Mouse (Mus musculus): ENCODE results near the gene Cyp2u1. TPM values are rescaled to one million over a fixed set of nuclear protein-coding genes. Genes with fewer than 3 reads are reported as not detected.

The Cyp2u1 gene
- polyA plus RNA-seq, 1 experiment from 2014 or later, result 1.1 TPM

DNA sequence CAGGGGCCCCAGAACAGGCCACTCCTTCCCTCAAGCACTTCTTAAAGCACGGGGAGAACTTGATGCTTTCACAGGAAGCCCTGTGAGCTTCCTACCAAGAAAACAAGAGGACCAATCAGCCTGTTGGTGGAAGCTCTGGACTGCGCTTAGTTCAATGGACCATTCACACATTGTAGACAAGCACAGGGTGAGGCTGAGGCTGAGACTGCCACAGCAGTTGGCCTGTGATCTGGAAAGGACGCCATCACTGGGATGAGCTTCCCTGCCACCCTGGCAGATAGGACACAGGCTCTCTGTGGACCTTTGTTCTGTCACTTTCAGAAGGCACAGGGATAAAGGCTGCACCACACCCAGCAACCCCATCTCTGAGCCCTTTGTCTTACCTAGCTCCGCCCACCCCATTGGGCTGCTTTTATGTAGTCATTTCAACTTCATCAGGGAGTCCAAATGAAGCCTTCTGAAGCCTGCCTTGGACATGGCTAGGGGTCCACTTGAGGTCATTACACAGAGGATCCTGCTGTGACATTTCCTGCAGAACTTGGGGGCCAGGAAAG lies 13.0 kb upstream of the Cyp2u1 start:
- H3K4me1 ChIP-seq (ENCODE audit: control insufficient read depth, insufficient read depth, low read length), result no peaks in the 10 kb centered on the region
- no peak overlapping the region for H3K4me3 ChIP-seq (ENCODE audit: low read depth, low read length)
- DNase-seq (ENCODE audit: low spot score, missing footprints) (peak; percentile 83), ATAC-seq (ENCODE audit: low FRiP score) (0 out of 2 replicates have a peak, but pooled peaks have one; percentile 27)
- H3K9ac ChIP-seq (ENCODE audit: low read length), result no peak overlapping the region
- WGBS, result 45% methylated on average over 4 of the region's 4 CpGs
- H3K36me3 ChIP-seq (ENCODE audit: control insufficient read depth, insufficient read depth, low read length), result no peaks in the 10 kb centered on the region
- H3K9me3 ChIP-seq (ENCODE audit: control insufficient read depth, low read length), result no peaks in the 10 kb centered on the region
- no peak overlapping the region for H3K27ac ChIP-seq (ENCODE audit: low read depth, low read length)
- H3K27me3 ChIP-seq (ENCODE audit: control insufficient read depth, insufficient read depth, low read length), result no peaks in the 10 kb centered on the region
- no peak overlapping the region for H3K4me2 ChIP-seq

DNA sequence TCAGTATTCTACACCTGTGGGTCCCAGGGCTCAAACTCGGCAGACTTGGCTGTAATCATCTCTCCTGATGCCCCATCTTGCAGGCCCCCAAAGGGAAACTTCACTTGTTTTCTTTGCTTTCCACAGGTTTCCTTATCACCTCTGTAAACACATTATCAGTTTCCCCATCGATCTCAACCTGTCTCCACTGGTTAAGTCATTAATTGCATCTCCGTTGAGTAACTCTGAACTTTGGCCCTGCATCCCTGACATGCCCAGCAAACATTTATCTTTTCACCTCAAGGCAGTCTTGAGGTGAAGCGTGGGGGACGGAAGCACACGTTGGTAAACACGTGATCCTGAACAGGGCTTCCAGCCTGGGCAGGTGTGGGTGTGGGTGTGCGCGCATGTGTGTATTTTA lies 9.3 kb upstream of the Cyp2u1 start:
- Histone ChIP-seq H3K27me3 (ENCODE audit: control insufficient read depth, insufficient read depth, low read length) (no peaks in the 10 kb centered on the region), H3K9ac (ENCODE audit: low read length) (no peak overlapping the region), H3K4me1 (ENCODE audit: control insufficient read depth, insufficient read depth, low read length) (no peaks in the 10 kb centered on the region), H3K4me3 (ENCODE audit: low read depth, low read length) (no peak overlapping the region), H3K9me3 (ENCODE audit: control insufficient read depth, low read length) (no peaks in the 10 kb centered on the region), H3K27ac (ENCODE audit: low read depth, low read length) (no peak overlapping the region), H3K36me3 (ENCODE audit: control insufficient read depth, insufficient read depth, low read length) (no peaks in the 10 kb centered on the region), H3K4me2 (no peak overlapping the region)
- ATAC-seq (ENCODE audit: low FRiP score) (no peak), DNase-seq (ENCODE audit: low spot score, missing footprints) (peak; percentile 53)
- WGBS, result 93% methylated on average over 9 of the region's 9 CpGs

DNA sequence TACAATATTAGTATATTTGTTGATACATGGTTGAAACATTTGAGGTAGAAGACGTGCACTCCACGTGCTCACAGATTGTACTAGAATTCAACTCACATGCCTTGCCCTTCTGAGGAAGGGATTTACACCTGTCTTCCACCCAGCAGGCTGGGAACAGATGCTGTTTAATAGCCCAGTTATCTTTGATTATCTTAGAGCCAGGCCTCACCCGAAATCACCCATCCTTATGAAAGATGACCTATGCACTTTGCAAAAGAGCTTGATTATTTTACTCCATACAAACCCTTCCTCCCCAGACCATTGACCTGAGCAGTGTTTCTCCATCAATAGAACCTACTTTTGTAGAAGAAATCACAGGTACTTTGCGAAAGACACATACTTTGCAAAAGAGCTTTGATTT lies 7.5 kb upstream of the Cyp2u1 start:
- Histone ChIP-seq H3K9me3 (ENCODE audit: control insufficient read depth, low read length) (no peaks in the 10 kb centered on the region), H3K36me3 (ENCODE audit: control insufficient read depth, insufficient read depth, low read length) (no peaks in the 10 kb centered on the region), H3K9ac (ENCODE audit: low read length) (no peak overlapping the region), H3K4me1 (ENCODE audit: control insufficient read depth, insufficient read depth, low read length) (no peaks in the 10 kb centered on the region), H3K27ac (ENCODE audit: low read depth, low read length) (no peak overlapping the region), H3K4me3 (ENCODE audit: low read depth, low read length) (no peak overlapping the region), H3K27me3 (ENCODE audit: control insufficient read depth, insufficient read depth, low read length) (no peaks in the 10 kb centered on the region), H3K4me2 (no peak overlapping the region)
- 87% methylated on average over 4 of the region's 4 CpGs for WGBS
- no peak for ATAC-seq (ENCODE audit: low FRiP score)
- DNase-seq (ENCODE audit: low spot score, missing footprints), result peak; percentile 33

DNA sequence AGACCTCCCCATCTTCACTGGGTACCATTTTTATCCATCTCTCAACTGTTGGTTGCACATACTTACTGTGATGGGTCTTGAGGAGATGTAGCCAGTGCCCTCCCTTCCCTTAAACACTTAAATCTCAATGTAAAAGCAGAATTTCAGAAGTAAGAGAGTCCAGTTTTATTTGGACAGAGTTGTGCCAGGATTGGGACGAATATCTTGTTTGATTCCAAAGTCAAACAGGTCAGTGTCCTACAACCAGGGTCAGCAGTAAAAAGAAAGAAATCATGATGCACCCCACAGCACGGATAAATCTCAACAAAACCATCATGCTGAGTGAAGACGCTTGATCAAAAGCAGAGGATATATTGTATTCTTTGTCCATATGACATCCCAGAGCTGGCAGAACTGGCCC lies 4.8 kb upstream of the Cyp2u1 start:
- Histone ChIP-seq H3K4me2 (no peak overlapping the region), H3K4me3 (ENCODE audit: low read depth, low read length) (no peak overlapping the region), H3K27me3 (ENCODE audit: control insufficient read depth, insufficient read depth, low read length) (peaks cover 2% of the 10 kb centered on the region; the same call in 1 of the 2 replicates), H3K9ac (ENCODE audit: low read length) (no peak overlapping the region), H3K27ac (ENCODE audit: low read depth, low read length) (no peak overlapping the region), H3K4me1 (ENCODE audit: control insufficient read depth, insufficient read depth, low read length) (no peaks in the 10 kb centered on the region), H3K36me3 (ENCODE audit: control insufficient read depth, insufficient read depth, low read length) (no peaks in the 10 kb centered on the region), H3K9me3 (ENCODE audit: control insufficient read depth, low read length) (no peaks in the 10 kb centered on the region)
- no peak for ATAC-seq (ENCODE audit: low FRiP score)
- WGBS, result 85% methylated on average over 3 of the region's 3 CpGs
- no peak for DNase-seq (ENCODE audit: low spot score, missing footprints)

DNA sequence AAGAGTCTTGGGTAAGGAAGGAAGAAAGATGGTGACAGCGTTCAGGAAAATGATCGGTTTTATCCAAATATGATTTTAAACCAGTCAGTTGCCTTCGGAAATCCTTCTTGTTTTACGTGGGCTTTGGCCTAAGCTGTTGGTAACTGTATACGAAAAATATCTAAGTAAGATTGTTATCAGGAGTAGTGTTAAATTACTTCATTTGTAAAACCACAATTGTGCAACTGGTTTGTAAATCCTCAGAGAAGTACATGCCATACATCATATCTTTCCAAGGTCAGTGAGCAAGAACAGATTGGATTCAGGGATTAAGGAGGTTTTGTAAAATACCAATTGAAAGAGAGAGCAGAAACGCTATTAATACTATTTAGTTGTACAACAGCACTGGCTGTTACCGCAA lies 3.2 kb upstream of the Cyp2u1 start:
- H3K4me1 ChIP-seq (ENCODE audit: control insufficient read depth, insufficient read depth, low read length), result no peaks in the 10 kb centered on the region
- ATAC-seq (ENCODE audit: low FRiP score) (no peak), DNase-seq (ENCODE audit: low spot score, missing footprints) (peak; percentile 70)
- H3K4me3 ChIP-seq (ENCODE audit: low read depth, low read length), result no peak overlapping the region
- H3K9ac ChIP-seq (ENCODE audit: low read length), result no peak overlapping the region
- no peaks in the 10 kb centered on the region for H3K9me3 ChIP-seq (ENCODE audit: control insufficient read depth, low read length)
- no peak overlapping the region for H3K27ac ChIP-seq (ENCODE audit: low read depth, low read length)
- H3K4me2 ChIP-seq, result no peak overlapping the region
- WGBS, result 84% methylated on average over 7 of the region's 7 CpGs
- H3K27me3 ChIP-seq (ENCODE audit: control insufficient read depth, insufficient read depth, low read length), result peaks cover 4% of the 10 kb centered on the region; the same call in 1 of the 2 replicates
- no peaks in the 10 kb centered on the region for H3K36me3 ChIP-seq (ENCODE audit: control insufficient read depth, insufficient read depth, low read length)

DNA sequence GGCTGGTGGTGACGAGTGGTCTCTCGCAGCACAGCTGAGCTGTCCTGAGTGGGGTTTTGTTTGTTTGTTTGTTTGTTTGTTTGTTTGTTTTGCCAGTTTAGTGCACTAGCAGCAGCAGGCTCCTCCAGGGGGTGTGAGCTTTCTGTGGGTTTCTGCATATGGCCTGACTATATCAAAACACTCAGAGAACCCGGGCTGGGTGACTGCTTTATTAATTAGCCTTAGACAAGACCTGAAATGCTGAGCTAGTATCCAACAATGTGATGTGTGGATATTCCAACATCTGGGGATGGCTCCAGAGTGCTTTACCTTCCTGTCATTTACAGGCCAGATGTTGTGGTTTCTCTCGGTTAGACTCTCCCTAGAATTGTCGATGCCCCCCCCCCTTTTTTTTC lies 290 bp upstream of the Cyp2u1 start:
- no peaks in the 10 kb centered on the region for H3K4me1 ChIP-seq (ENCODE audit: control insufficient read depth, insufficient read depth, low read length)
- peak overlapping the region; percentile 97 for H3K4me2 ChIP-seq
- ATAC-seq (ENCODE audit: low FRiP score) (no peak; the same call in 1 of the 2 replicates), DNase-seq (ENCODE audit: low spot score, missing footprints) (no peak)
- WGBS, result 22% methylated on average over 5 of the region's 5 CpGs
- peak overlapping the region; percentile 55 for H3K9ac ChIP-seq (ENCODE audit: low read length)
- no peak overlapping the region for H3K27ac ChIP-seq (ENCODE audit: low read depth, low read length)
- H3K27me3 ChIP-seq (ENCODE audit: control insufficient read depth, insufficient read depth, low read length), result peaks cover 4% of the 10 kb centered on the region; the same call in 1 of the 2 replicates
- H3K4me3 ChIP-seq (ENCODE audit: low read depth, low read length), result peak overlapping the region; percentile 45
- H3K36me3 ChIP-seq (ENCODE audit: control insufficient read depth, insufficient read depth, low read length), result no peaks in the 10 kb centered on the region
- H3K9me3 ChIP-seq (ENCODE audit: control insufficient read depth, low read length), result no peaks in the 10 kb centered on the region

DNA sequence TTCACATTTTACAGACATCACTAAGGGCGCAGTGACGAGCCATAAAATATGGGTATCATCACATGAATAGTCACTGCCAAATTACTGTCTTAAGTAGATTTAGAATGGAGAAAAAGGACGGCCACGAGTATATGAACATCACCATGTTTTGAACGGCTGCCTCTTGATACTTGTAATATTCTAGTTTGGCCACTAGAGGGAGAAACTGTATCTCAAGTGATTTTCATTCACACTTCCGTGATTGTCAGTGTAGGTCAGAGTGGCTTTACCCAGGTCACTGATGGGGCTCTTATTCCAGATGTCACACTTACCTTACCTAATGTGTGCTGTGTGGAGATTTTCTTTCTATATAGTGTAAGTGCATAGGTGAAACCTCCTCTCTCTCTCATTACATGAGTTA lies 3.1 kb downstream of the Cyp2u1 start:
- no peak for ATAC-seq (ENCODE audit: low FRiP score)
- Histone ChIP-seq H3K4me3 (ENCODE audit: low read depth, low read length) (no peak overlapping the region), H3K9ac (ENCODE audit: low read length) (no peak overlapping the region), H3K4me2 (no peak overlapping the region), H3K27me3 (ENCODE audit: control insufficient read depth, insufficient read depth, low read length) (peaks cover 4% of the 10 kb centered on the region; the same call in 1 of the 2 replicates), H3K4me1 (ENCODE audit: control insufficient read depth, insufficient read depth, low read length) (no peaks in the 10 kb centered on the region), H3K27ac (ENCODE audit: low read depth, low read length) (no peak overlapping the region), H3K36me3 (ENCODE audit: control insufficient read depth, insufficient read depth, low read length) (no peaks in the 10 kb centered on the region), H3K9me3 (ENCODE audit: control insufficient read depth, low read length) (no peaks in the 10 kb centered on the region)
- peak; percentile 92 for DNase-seq (ENCODE audit: low spot score, missing footprints)
- 14% methylated on average over 6 of the region's 6 CpGs for WGBS

DNA sequence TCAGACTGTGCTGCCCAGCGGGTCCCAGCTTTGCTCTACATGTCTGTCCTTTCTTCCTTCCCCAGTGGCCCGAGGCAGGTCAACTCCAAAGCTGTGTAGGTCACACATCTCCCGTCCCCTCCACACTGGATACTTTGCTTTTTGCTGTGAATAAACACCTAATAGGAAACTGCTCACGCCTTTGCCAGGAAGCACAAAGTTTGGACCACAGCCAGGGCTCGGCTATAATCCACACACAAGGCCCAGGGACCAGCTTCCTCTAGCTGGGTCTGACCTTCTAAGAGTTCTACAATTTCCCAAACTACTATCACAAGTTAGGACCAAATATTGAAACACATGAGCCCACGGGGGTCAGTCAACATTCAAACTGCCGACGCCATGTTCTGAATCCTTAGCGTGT lies 3.9 kb downstream of the Cyp2u1 start:
- no peak overlapping the region for H3K4me2 ChIP-seq
- no peak overlapping the region for H3K27ac ChIP-seq (ENCODE audit: low read depth, low read length)
- no peak for DNase-seq (ENCODE audit: low spot score, missing footprints)
- no peaks in the 10 kb centered on the region for H3K9me3 ChIP-seq (ENCODE audit: control insufficient read depth, low read length)
- 85% methylated on average over 9 of the region's 9 CpGs for WGBS
- no peak overlapping the region for H3K9ac ChIP-seq (ENCODE audit: low read length)
- H3K4me3 ChIP-seq (ENCODE audit: low read depth, low read length), result no peak overlapping the region
- no peak for ATAC-seq (ENCODE audit: low FRiP score)
- H3K36me3 ChIP-seq (ENCODE audit: control insufficient read depth, insufficient read depth, low read length), result no peaks in the 10 kb centered on the region
- H3K4me1 ChIP-seq (ENCODE audit: control insufficient read depth, insufficient read depth, low read length), result no peaks in the 10 kb centered on the region
- H3K27me3 ChIP-seq (ENCODE audit: control insufficient read depth, insufficient read depth, low read length), result 0 out of 2 replicates have a peak, but pooled peaks cover 2% of the 10 kb centered on the region

DNA sequence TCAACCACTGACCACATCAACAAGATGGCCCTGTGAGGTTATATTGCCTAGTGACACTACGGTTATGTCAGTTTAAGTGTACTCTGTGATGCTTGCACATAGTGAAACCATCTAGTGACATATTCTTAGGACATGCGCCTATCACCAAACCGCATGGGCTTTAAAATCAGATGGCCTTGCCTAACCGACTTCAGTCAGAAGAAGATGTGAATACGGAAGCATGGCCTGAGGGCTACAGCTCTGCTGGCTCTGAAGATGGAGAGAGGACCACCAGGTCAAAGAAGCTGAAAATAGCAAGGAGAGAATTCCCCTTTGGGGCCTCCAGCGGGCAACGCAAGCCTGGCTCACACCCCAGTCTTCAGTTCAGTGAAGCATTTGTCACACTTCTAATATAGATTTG lies 6.1 kb downstream of the Cyp2u1 start:
- ATAC-seq (ENCODE audit: low FRiP score) (no peak), DNase-seq (ENCODE audit: low spot score, missing footprints) (no peak)
- no peaks in the 10 kb centered on the region for H3K9me3 ChIP-seq (ENCODE audit: control insufficient read depth, low read length)
- no peak overlapping the region for H3K27ac ChIP-seq (ENCODE audit: low read depth, low read length)
- H3K36me3 ChIP-seq (ENCODE audit: control insufficient read depth, insufficient read depth, low read length), result no peaks in the 10 kb centered on the region
- H3K4me2 ChIP-seq, result no peak overlapping the region
- H3K9ac ChIP-seq (ENCODE audit: low read length), result no peak overlapping the region
- H3K4me1 ChIP-seq (ENCODE audit: control insufficient read depth, insufficient read depth, low read length), result no peaks in the 10 kb centered on the region
- H3K27me3 ChIP-seq (ENCODE audit: control insufficient read depth, insufficient read depth, low read length), result 0 out of 2 replicates have a peak, but pooled peaks cover 1% of the 10 kb centered on the region
- H3K4me3 ChIP-seq (ENCODE audit: low read depth, low read length), result no peak overlapping the region
- 92% methylated on average over 7 of the region's 7 CpGs for WGBS
